Mouse (Mus musculus) ES-E14 (cell line): ENCODE results near the gene Eif2d.

Source experiments
- MAFK ChIP-seq: IDR thresholded peaks from 2 replicates; pipeline ENCODE4 v1.6.1; 2014; ENCODE audit warnings: mild to moderate bottlenecking, low read depth, low read length, inconsistent platforms; ENCODE audit not compliant: insufficient read depth
- ZC3H11A ChIP-seq: IDR thresholded peaks from 2 replicates; pipeline ENCODE4 v1.6.1; 2012; ENCODE audit warnings: low read depth, mild to moderate bottlenecking, inconsistent platforms, low read length, borderline replicate concordance

DNA sequence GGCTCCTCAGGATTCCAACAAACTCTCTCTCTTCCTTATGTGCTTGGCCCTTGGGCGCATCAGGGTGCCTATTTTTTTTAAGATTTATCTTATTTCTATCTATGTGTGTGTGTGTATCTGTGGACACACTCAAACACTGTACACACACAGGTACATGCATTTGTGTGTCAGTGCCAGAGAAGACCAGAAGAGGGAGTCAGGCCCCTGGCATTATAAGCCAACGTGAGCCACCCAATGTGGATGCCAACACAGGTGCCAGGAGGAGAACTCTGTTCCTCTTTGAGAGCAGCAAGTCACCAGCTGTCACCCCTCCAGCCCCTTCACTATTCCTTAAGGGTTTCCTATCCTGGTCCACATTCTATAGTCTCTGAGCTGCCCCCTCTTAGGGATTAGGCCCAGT is 34.0 kb upstream of the Eif2d start:
- TF ChIP-seq MAFK (no peak), ZC3H11A (no peak)
